In the genomic region with DNA sequence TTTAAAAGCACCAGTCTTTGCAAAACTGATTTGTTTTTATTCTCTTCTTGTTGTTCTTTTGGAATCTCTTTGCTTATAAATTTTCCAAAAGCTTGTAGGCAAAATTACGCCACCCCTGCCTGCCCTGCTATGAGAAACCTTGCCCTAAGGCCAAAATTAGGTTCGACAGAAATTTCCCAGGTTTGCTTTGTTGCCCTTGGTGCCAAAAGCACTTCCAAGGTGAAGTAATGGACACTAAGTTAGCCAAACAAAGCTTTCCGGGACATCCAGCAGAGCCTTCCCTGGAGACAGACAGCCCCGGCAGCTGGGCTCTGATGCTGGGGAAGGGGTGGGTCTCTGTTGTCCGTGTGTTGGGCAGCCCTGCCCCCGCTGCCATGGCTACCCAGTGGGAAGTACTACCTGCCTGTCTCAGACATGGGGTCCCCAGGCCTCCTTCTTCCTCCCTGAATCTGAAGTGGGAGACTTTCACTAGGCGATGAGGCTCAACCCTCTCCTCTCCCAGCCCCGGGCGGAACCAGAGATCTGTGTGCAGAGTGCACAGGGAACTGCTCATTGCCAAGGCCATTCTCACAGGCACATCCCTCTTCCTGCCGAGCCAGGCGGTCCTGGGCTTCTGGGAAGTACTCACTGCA, we compare ENCODE assay signal across 7 mouse cellular contexts. TPM values are rescaled to one million over a fixed set of nuclear protein-coding genes. Genes with fewer than 3 reads are reported as not detected.
A peak's percentile ranks its signal among the peaks of the same experiment; 100 is the strongest.
DNase-seq lines count a peak whose midpoint lies in the region; ATAC-seq and TF ChIP-seq lines count a peak whose summit lies in the region.

No protein-coding gene starts in this region.

- H3K9me3 ChIP-seq in embryonic facial prominence, embryonic 10.5 days: no peaks in the 10 kb centered on the region
- no peaks in the 10 kb centered on the region for H3K9me3 ChIP-seq in limb, embryonic 13.5 days

- peak overlapping the region; percentile 1; the same call in 1 of the 2 replicates for H3K27ac ChIP-seq in embryonic facial prominence, embryonic 10.5 days (replicated peaks)
- no peak overlapping the region for H3K27ac ChIP-seq in limb, embryonic 13.5 days
- H3K27ac ChIP-seq in small intestine, adult 2 months (ENCODE audit: insufficient read depth, low read depth, low read length): peak overlapping the region; percentile 52

- H3K36me3 ChIP-seq in embryonic facial prominence, embryonic 10.5 days (replicated peaks): no peaks in the 10 kb centered on the region
- H3K36me3 ChIP-seq in limb, embryonic 13.5 days: no peaks in the 10 kb centered on the region
- H3K36me3 ChIP-seq in small intestine, adult 2 months (ENCODE audit: control insufficient read depth, insufficient read depth, low read length): no peaks in the 10 kb centered on the region; the same call in 1 of the 2 replicates

- peaks cover 46% of the 10 kb centered on the region for H3K4me1 ChIP-seq in embryonic facial prominence, embryonic 10.5 days
- H3K4me1 ChIP-seq in limb, embryonic 13.5 days: peaks cover 57% of the 10 kb centered on the region
- H3K4me1 ChIP-seq in small intestine, adult 2 months (ENCODE audit: control insufficient read depth, insufficient read depth, insufficient read length, low read length): peaks cover 23% of the 10 kb centered on the region

- intact Hi-C loops in heart, postnatal 25 days (cut with DNase I): no loop called here
- intact Hi-C loops in left cerebral cortex, postnatal 36 days (cut with DNase I): no loop called here

- no peak; the same call in 1 of the 2 replicates for TF ChIP-seq POLR2A in small intestine, adult 2 months (IDR thresholded peaks at IDR 0.05; ENCODE audit: low read depth, low read length)

- DNase-seq in adrenal gland, adult 18-20 months (ENCODE audit: low spot score in 2 of 2): peak; percentile 41 to 56
- peak; percentile 47 for DNase-seq in embryonic facial prominence, embryonic 10.5 days (ENCODE audit: low spot score)
- DNase-seq in heart, postnatal 25 days (ENCODE audit: low spot score): peak; percentile 64
- DNase-seq in cerebellum, adult 9-11 months: no peak
- DNase-seq in left cerebral cortex, postnatal 36 days (ENCODE audit: low spot score in 2 of 2): no peak

- H3K27me3 ChIP-seq in embryonic facial prominence, embryonic 10.5 days (replicated peaks; ENCODE audit: low read depth, poor library complexity, severe bottlenecking): peaks cover 48% of the 10 kb centered on the region
- H3K27me3 ChIP-seq in limb, embryonic 13.5 days: 0 out of 2 replicates have a peak, but pooled peaks cover 6% of the 10 kb centered on the region
- no peaks in the 10 kb centered on the region for H3K27me3 ChIP-seq in small intestine, adult 2 months (ENCODE audit: control insufficient read depth, insufficient read depth, low read length)

- no peak overlapping the region for H3K4me3 ChIP-seq in embryonic facial prominence, embryonic 10.5 days
- H3K4me3 ChIP-seq in limb, embryonic 13.5 days: peak overlapping the region; percentile 7; the same call in 1 of the 2 replicates
- peak overlapping the region; percentile 33 for H3K4me3 ChIP-seq in small intestine, adult 2 months (ENCODE audit: low read depth, low read length)

- TF ChIP-seq CTCF in small intestine, adult 2 months (IDR thresholded peaks at IDR 0.05; ENCODE audit: extremely low read depth, insufficient read length, insufficient replicate concordance, low read depth, low read length): no peak

- ATAC-seq in limb, embryonic 13.5 days (ENCODE audit: low FRiP score, low read depth): no peak

- no peak overlapping the region for H3K9ac ChIP-seq in limb, embryonic 13.5 days

- 22% methylated on average over 11 of the region's 11 CpGs for WGBS in embryonic facial prominence, embryonic 10.5 days
- WGBS in limb, embryonic 13.5 days: 34% methylated on average over 11 of the region's 11 CpGs
- WGBS in small intestine, adult 2 months: 28% methylated on average over 11 of the region's 11 CpGs

- peak overlapping the region; percentile 45 for H3K4me2 ChIP-seq in limb, embryonic 13.5 days (replicated peaks)

RNA-seq across cellular contexts. Expression of gene Prelp, which starts 3.6 kb away (rescaled TPM):
- total RNA-seq in adrenal gland, adult 18-20 months (2021): 10 to 100 TPM; 43.0 to 91.5 TPM
- 0.74 and 0.91 TPM in 2 replicates for polyA plus RNA-seq in embryonic facial prominence, embryonic 10.5 days (2016; fragmentation: Nextera tagmentation; extraction: Ambion mirVana)
- 10 to 100 TPM; 30.4 to 36.3 TPM for total RNA-seq in heart, postnatal 25 days (2021)
- 9.9 and 10.6 TPM in 2 replicates for polyA plus RNA-seq in limb, embryonic 13.5 days (2015; fragmentation: Nextera tagmentation; extraction: Ambion mirVana)
- polyA plus RNA-seq in small intestine, adult 2 months (2012; rRNA removed): 11.4 and 14.2 TPM in 2 replicates
- total RNA-seq in left cerebral cortex, postnatal 36 days (2021): 10 to 100 TPM in 1 of 2 experiments, 1 to 10 TPM in 1; 7.9 to 11.6 TPM

RNA-seq across cellular contexts. Expression of gene Optc, which starts 9.8 kb away (rescaled TPM):
- 1 to 10 TPM; 1.0 to 1.4 TPM for total RNA-seq in adrenal gland, adult 18-20 months (2021)
- 0.38 and 0.79 TPM in 2 replicates for polyA plus RNA-seq in embryonic facial prominence, embryonic 10.5 days (2016; fragmentation: Nextera tagmentation; extraction: Ambion mirVana)
- total RNA-seq in heart, postnatal 25 days (2021): under 1 TPM; 0.36 to 0.42 TPM
- polyA plus RNA-seq in limb, embryonic 13.5 days (2015; fragmentation: Nextera tagmentation; extraction: Ambion mirVana): 0.74 and 0.81 TPM in 2 replicates
- 5.0 and 8.3 TPM in 2 replicates for polyA plus RNA-seq in small intestine, adult 2 months (2012; rRNA removed)
- 1 to 10 TPM in 1 of 2 experiments, under 1 TPM in 1; 0.37 to 1.4 TPM for total RNA-seq in left cerebral cortex, postnatal 36 days (2021)

Comparison
In these comparisons a context has a peak if more than half of its experiments do, and no peak if none do; other contexts are left out.
1. DNase-seq: peak in adrenal gland, adult 18-20 months (2 of 2), embryonic facial prominence, embryonic 10.5 days (single experiment) and heart, postnatal 25 days (single experiment); none in cerebellum, adult 9-11 months (single experiment) and left cerebral cortex, postnatal 36 days (0 of 2).